Mouse (Mus musculus): ENCODE data around the gene Arhgap45.

Gene Arhgap45

GRCm38 (mm10) chr10:80017361-80017760, 908 bp downstream of the Arhgap45 start:
- no peak for DNase-seq

- DNase-seq: no peak
Measured at GRCm38 (mm10) chr10:80017771-80018170, 1.3 kb downstream of the Arhgap45 start.

- no peak for DNase-seq
Measured at GRCm38 (mm10) chr10:80018739-80019297, 2.4 kb downstream of the Arhgap45 start.

GRCm38 (mm10) chr10:80019471-80020131, 3.1 kb downstream of the Arhgap45 start:
- DNase-seq: no peak

- no peak for DNase-seq
Measured at GRCm38 (mm10) chr10:80020191-80020590, 3.7 kb downstream of the Arhgap45 start.

- no peak for DNase-seq
Measured at GRCm38 (mm10) chr10:80020603-80021319, 4.3 kb downstream of the Arhgap45 start.

- no peak for DNase-seq
Measured at GRCm38 (mm10) chr10:80021320-80021641, 4.8 kb downstream of the Arhgap45 start.

GRCm38 (mm10) chr10:80022164-80022563, 5.7 kb downstream of the Arhgap45 start:
- DNase-seq: no peak

GRCm38 (mm10) chr10:80022806-80023205, 6.4 kb downstream of the Arhgap45 start:
- DNase-seq: no peak

- no peak for DNase-seq
Measured at GRCm38 (mm10) chr10:80023758-80024157, 7.3 kb downstream of the Arhgap45 start.

GRCm38 (mm10) chr10:80024229-80025043, 8.0 kb downstream of the Arhgap45 start:
- DNase-seq: no peak

- DNase-seq: no peak
Measured at GRCm38 (mm10) chr10:80025044-80025347, 8.5 kb downstream of the Arhgap45 start.

- no peak for DNase-seq
Measured at GRCm38 (mm10) chr10:80025463-80025862, 9.0 kb downstream of the Arhgap45 start.

GRCm38 (mm10) chr10:80025889-80026288, 9.4 kb downstream of the Arhgap45 start:
- no peak for DNase-seq

- DNase-seq: no peak
Measured at GRCm38 (mm10) chr10:80027681-80028520, 11.4 kb downstream of the Arhgap45 start.

GRCm38 (mm10) chr10:80028521-80028846, 12.0 kb downstream of the Arhgap45 start:
- no peak for DNase-seq

- DNase-seq: no peak
Measured at GRCm38 (mm10) chr10:80030191-80030590, 13.7 kb downstream of the Arhgap45 start.

GRCm38 (mm10) chr10:80030736-80031135, 14.3 kb downstream of the Arhgap45 start:
- no peak for DNase-seq

GRCm38 (mm10) chr10:80032799-80033480, 16.5 kb downstream of the Arhgap45 start:
- DNase-seq: no peak

GRCm38 (mm10) chr10:80033511-80034391, 17.3 kb downstream of the Arhgap45 start:
- no peak for DNase-seq

- DNase-seq: no peak
Measured at GRCm38 (mm10) chr10:80035148-80035547, 18.7 kb downstream of the Arhgap45 start.

Measured in right cerebral cortex, adult 18-20 months (tissue).